Mouse (Mus musculus) megakaryocyte, embryonic 14.5 days (primary cell): ENCODE data around the gene Hist1h1e. TPM values are rescaled to one million over a fixed set of nuclear protein-coding genes. Genes with fewer than 3 reads are reported as not detected.
"Not testable (repeated sequence)": the region's sequence is repeated elsewhere in the genome, so short reads cannot be mapped to it uniquely, and the experiment has no call there.

Experiments
- H3K27me3 ChIP-seq: replicated peaks from 2 replicates; pipeline ENCODE3; 2012; ENCODE audit warnings: inconsistent platforms
- H3K36me3 ChIP-seq: replicated peaks from 2 replicates; pipeline ENCODE3; 2012; ENCODE audit warnings: low read length, inconsistent platforms, mixed read lengths
- H3K4me1 ChIP-seq: 2 replicates; pipeline ENCODE4 v1.6.1; 2012; ENCODE audit warnings: inconsistent platforms
- H3K4me3 ChIP-seq: replicated peaks from 2 replicates; pipeline ENCODE3; 2012; ENCODE audit warnings: moderate library complexity, mild to moderate bottlenecking, inconsistent platforms
- H3K9me3 ChIP-seq: 2 replicates; pipeline ENCODE4 v1.6.1; 2012; ENCODE audit warnings: inconsistent platforms
- FLI1 ChIP-seq: IDR thresholded peaks from 2 replicates; pipeline ENCODE4 v1.6.1; 2012; ENCODE audit warnings: low read length, inconsistent platforms, mixed read lengths
- GATA1 ChIP-seq: IDR thresholded peaks from 3 replicates; pipeline ENCODE4 v1.6.1; 2012; ENCODE audit warnings: mixed read lengths, low read length, inconsistent platforms, borderline replicate concordance
- polyA plus RNA-seq: library from polyadenylated mRNA; stranded (reverse); fragments of >175 nt; gene quantifications from 2 replicates; pipeline ENCODE4 v1.2.3, GENCODE M21; 2012; ENCODE audit warnings: low replicate concordance; ENCODE audit not compliant: insufficient read depth

Hist1h1e gene
- polyA plus RNA-seq, 1 experiment: 22.2 TPM

DNA sequence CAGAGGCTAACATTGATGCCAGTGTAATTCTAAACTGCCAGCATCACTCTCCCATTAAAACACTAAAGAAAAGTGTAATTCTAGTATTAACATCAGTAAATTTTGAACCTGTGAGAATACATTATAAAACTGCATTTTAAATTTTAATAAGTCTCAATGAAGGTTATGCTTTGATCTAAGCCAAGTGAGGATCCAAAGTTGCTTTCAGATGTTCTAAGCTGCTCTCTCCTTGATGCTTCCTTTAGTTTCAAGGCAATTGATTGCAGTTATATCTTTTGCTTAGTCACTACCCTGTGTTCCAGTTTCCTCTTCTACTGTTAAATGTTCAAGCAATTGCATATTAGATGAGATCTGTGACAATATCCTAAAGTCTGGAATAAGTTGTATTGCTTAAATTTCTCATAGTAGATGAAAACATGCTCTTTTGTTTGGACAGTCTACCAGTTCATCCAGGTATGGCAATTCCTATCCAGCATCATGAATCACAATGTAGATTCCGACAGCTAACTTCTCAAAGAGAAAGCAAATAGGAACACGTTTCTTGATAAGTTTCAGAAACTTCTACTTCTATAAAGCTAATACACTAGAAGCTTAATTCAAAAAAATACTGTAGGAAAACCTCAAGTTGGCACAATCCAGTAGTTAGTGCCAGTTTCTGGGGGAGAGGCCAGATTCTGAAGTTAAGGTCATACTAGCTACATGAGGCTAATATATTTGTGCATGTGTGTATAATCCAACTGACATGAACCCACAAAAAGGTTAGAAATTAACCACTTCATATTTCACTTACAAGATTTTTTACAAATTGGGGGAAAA, 49.9 kb downstream of the Hist1h1e start:
- H3K27me3 ChIP-seq: no peaks in the 10 kb centered on the region
- no peaks in the 10 kb centered on the region for H3K36me3 ChIP-seq
- peak overlapping the region; percentile 90 for H3K4me3 ChIP-seq
- TF ChIP-seq FLI1 (no peak), GATA1 (no peak)
- H3K9me3 ChIP-seq: no peaks in the 10 kb centered on the region
- H3K4me1 ChIP-seq: peaks cover 39% of the 10 kb centered on the region

GRCm38 (mm10) chr13:23571504-23572217, 50.7 kb downstream of the Hist1h1e start:
- Histone ChIP-seq H3K4me3 (peak overlapping the region; percentile 90), H3K4me1 (peaks cover 33% of the 10 kb centered on the region)
- not testable (repeated sequence) for H3K27me3 ChIP-seq, H3K9me3 ChIP-seq, H3K36me3 ChIP-seq

DNA sequence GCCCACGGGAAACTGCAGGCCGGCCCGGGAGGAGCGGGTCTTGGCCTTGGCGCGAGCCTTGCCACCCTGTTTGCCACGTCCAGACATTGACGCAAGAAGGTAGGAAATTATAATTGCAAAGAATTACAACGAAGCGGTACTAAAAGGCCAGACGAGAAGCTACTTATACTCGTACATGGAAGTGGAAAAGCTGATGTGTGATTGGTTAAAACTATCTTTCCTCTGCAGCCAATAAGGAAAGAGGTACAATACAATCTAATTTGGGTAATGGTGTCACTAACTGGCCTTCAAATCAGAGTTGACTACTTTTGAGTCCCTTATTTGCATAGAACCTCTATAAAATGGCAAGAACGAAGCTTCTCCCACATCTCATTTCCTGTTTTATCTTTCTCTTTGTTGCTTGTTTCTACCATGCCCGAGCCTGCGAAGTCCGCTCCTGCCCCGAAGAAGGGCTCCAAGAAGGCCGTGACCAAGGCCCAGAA, 51.3 kb downstream of the Hist1h1e start, which contains the start of the genes Hist1h2ae and Hist1h2bg:
Hist1h2ae (minus strand) TSS at position 199 of the 482 bp plus-strand sequence.
Hist1h2bg (plus strand) TSS at position 375 of the 482 bp plus-strand sequence.
- peak within 1 kb of the TSS; percentile 90 for H3K4me3 ChIP-seq
- no peaks in the 10 kb centered on the region for H3K36me3 ChIP-seq
- TF ChIP-seq FLI1 (no peak), GATA1 (no peak)
- H3K9me3 ChIP-seq: no peaks in the 10 kb centered on the region
- peaks cover 27% of the 10 kb centered on the region for H3K4me1 ChIP-seq
- no peaks in the 10 kb centered on the region for H3K27me3 ChIP-seq

Other genes starting within 250 kb of the Hist1h1e start
- 1.6 and 7.8 TPM in 2 replicates for gene Abt1, start 198.7 kb downstream of the Hist1h1e start, polyA plus RNA-seq
- not detected in 2 replicates for gene Btn1a1, start 156.7 kb downstream of the Hist1h1e start, polyA plus RNA-seq
- not detected in 2 replicates for gene Btn2a2, start 133.7 kb downstream of the Hist1h1e start, polyA plus RNA-seq
- 443 and 574 TPM in 2 replicates for gene Hist1h4h, start 91.5 kb downstream of the Hist1h1e start, polyA plus RNA-seq
- 37.2 and 163 TPM in 2 replicates for gene Hist1h2af, start 88.7 kb downstream of the Hist1h1e start, polyA plus RNA-seq
- gene Hist1h3g, start 87.1 kb downstream of the Hist1h1e start, polyA plus RNA-seq: 5.7 and 16.4 TPM in 2 replicates
- 1.4 and 2.0 TPM in 2 replicates for gene Hist1h2bh, start 79.2 kb downstream of the Hist1h1e start, polyA plus RNA-seq
- 7.0 TPM in 1 of 2 replicates, not detected in the other for gene Hist1h3f, start 78.5 kb downstream of the Hist1h1e start, polyA plus RNA-seq
- 8.9 and 30.2 TPM in 2 replicates for gene Hist1h4f, start 70.9 kb downstream of the Hist1h1e start, polyA plus RNA-seq
- gene Hist1h1d, start 69.3 kb downstream of the Hist1h1e start, polyA plus RNA-seq: 0.36 and 2.1 TPM in 2 replicates
- gene Hist1h3e, start 60.2 kb downstream of the Hist1h1e start, polyA plus RNA-seq: 17.9 and 26.5 TPM in 2 replicates
- gene Hist1h2ae, start 51.3 kb downstream of the Hist1h1e start, polyA plus RNA-seq: 13.6 and 16.0 TPM in 2 replicates
- gene Hist1h2bg, start 51.2 kb downstream of the Hist1h1e start, polyA plus RNA-seq: 16.8 and 28.8 TPM in 2 replicates
- 7.6 and 73.0 TPM in 2 replicates for gene Hist1h2bf, start 48.4 kb downstream of the Hist1h1e start, polyA plus RNA-seq
- gene Hist1h2ad, start 48.2 kb downstream of the Hist1h1e start, polyA plus RNA-seq: 9.6 TPM in 1 of 2 replicates, not detected in the other
- gene Hist1h3d, start 46.8 kb downstream of the Hist1h1e start, polyA plus RNA-seq: 4.6 and 5.9 TPM in 2 replicates
- gene Hist1h4d, start 41.0 kb downstream of the Hist1h1e start, polyA plus RNA-seq: 16.4 and 20.4 TPM in 2 replicates
- gene Hist1h2be, start 1.4 kb downstream of the Hist1h1e start, polyA plus RNA-seq: 1.1 and 1.9 TPM in 2 replicates
- gene Hist1h2ac, start 61.4 kb upstream of the Hist1h1e start, polyA plus RNA-seq: 3.6 and 4.7 TPM in 2 replicates
- 148 and 151 TPM in 2 replicates for gene Hist1h2bc, start 61.6 kb upstream of the Hist1h1e start, polyA plus RNA-seq
- not detected in 2 replicates for gene Hist1h1t, start 73.3 kb upstream of the Hist1h1e start, polyA plus RNA-seq
- 4.0 and 19.8 TPM in 2 replicates for gene Hist1h4c, start 75.9 kb upstream of the Hist1h1e start, polyA plus RNA-seq
- 10.7 TPM in 1 of 2 replicates, not detected in the other for gene Hfe, start 88.3 kb upstream of the Hist1h1e start, polyA plus RNA-seq
- 353 and 402 TPM in 2 replicates for gene Hist1h1c, start 116.2 kb upstream of the Hist1h1e start, polyA plus RNA-seq
- gene Hist1h3c, start 123.0 kb upstream of the Hist1h1e start, polyA plus RNA-seq: 12.6 TPM in 1 of 2 replicates, not detected in the other
- gene Hist1h2bb, start 124.2 kb upstream of the Hist1h1e start, polyA plus RNA-seq: 7.4 TPM in 1 of 2 replicates, not detected in the other
- 16.0 and 17.5 TPM in 2 replicates for gene Hist1h2ab, start 128.6 kb upstream of the Hist1h1e start, polyA plus RNA-seq
- 9.9 and 14.5 TPM in 2 replicates for gene Hist1h3b, start 129.7 kb upstream of the Hist1h1e start, polyA plus RNA-seq
- gene Hist1h4b, start 134.5 kb upstream of the Hist1h1e start, polyA plus RNA-seq: 17.4 and 40.7 TPM in 2 replicates
- 30.3 and 45.4 TPM in 2 replicates for gene Hist1h4a, start 138.7 kb upstream of the Hist1h1e start, polyA plus RNA-seq
- gene Hist1h3a, start 139.8 kb upstream of the Hist1h1e start, polyA plus RNA-seq: 6.6 and 7.4 TPM in 2 replicates
- gene Hist1h1a, start 141.1 kb upstream of the Hist1h1e start, polyA plus RNA-seq: 3.3 and 3.5 TPM in 2 replicates
- not detected in 2 replicates for gene Trim38, start 147.4 kb upstream of the Hist1h1e start, polyA plus RNA-seq
- gene Slc17a2, start 184.4 kb upstream of the Hist1h1e start, polyA plus RNA-seq: not detected in 2 replicates
- gene Slc17a3, start 216.9 kb upstream of the Hist1h1e start, polyA plus RNA-seq: not detected in 2 replicates
- not detected in 2 replicates for gene Slc17a1, start 245.2 kb upstream of the Hist1h1e start, polyA plus RNA-seq